Mouse (Mus musculus) kidney, postnatal 0 days (tissue): ENCODE results near the gene Mllt1. TPM values are rescaled to one million over a fixed set of nuclear protein-coding genes. Genes with fewer than 3 reads are reported as not detected.

Source experiments
- ATAC-seq: fragments of 200-750 bp; cut with Nextera tagmentation; replicated peaks from 2 replicates; pipeline ENCODE4 v1.8.0; 2017; ENCODE audit warnings: low read depth, moderate number of reproducible peaks, moderate TSS enrichment, moderate library complexity; ENCODE audit not compliant: low FRiP score
- DNase-seq: peaks from one replicate; pipeline ENCODE4 v3.0.0-alpha.2; 2016; ENCODE audit warnings: low spot score
- H3K27ac ChIP-seq: fragments of 300-500 bp; sonication (generic); 2 replicates; pipeline ENCODE4 v1.5.1; 2014; ENCODE audit warnings: mild to moderate bottlenecking
- H3K27me3 ChIP-seq: fragments of 300-500 bp; sonication (generic); 2 replicates; pipeline ENCODE4 v1.6.1; 2014; ENCODE audit warnings: low read length, mixed read lengths; ENCODE audit not compliant: insufficient read depth
- H3K36me3 ChIP-seq: fragments of 300-500 bp; sonication (generic); 2 replicates; pipeline ENCODE4 v1.6.1; 2014; ENCODE audit warnings: low read length, mixed read lengths; ENCODE audit not compliant: insufficient read depth
- H3K4me1 ChIP-seq: fragments of 300-500 bp; sonication (generic); replicated peaks from 2 replicates; pipeline ENCODE4 v1.6.1; 2014; ENCODE audit warnings: antibody characterized with exemption, low read length, mixed read lengths; ENCODE audit not compliant: insufficient read depth
- H3K4me2 ChIP-seq: fragments of 300-500 bp; sonication (generic); 2 replicates; pipeline ENCODE4 v1.6.1; 2014; ENCODE audit warnings: mild to moderate bottlenecking, low read length, moderate library complexity, mixed read lengths
- H3K4me3 ChIP-seq: fragments of 300-500 bp; sonication (generic); replicated peaks from 2 replicates; pipeline ENCODE4 v1.5.1; 2014; ENCODE audit warnings: low read depth, low read length
- H3K9ac ChIP-seq: fragments of 300-500 bp; sonication (generic); 2 replicates; pipeline ENCODE4 v1.6.1; 2014; ENCODE audit warnings: low read depth, low read length
- H3K9me3 ChIP-seq: fragments of 300-500 bp; sonication (generic); replicated peaks from 2 replicates; pipeline ENCODE4 v1.6.1; 2016; ENCODE audit warnings: low read length, inconsistent platforms, mixed read lengths
- CTCF ChIP-seq: IDR thresholded peaks from 2 replicates; pipeline ENCODE4 v1.5.1; 2016; ENCODE audit warnings: antibody characterized with exemption, low read depth, mild to moderate bottlenecking, moderate library complexity
- WGBS: fragments of 180-500 bp; shearing (Covaris S2); extraction: QIAGEN DNeasy Blood & Tissue Kit; methylation state at CpG from one replicate; pipeline ENCODE4 v1.1.7; 2014; 5-methylcytosine and 5-hydroxymethylcytosine counted together
- polyA plus RNA-seq: library from polyadenylated mRNA; unstranded; fragments of >200 nt; fragmentation: Nextera tagmentation; extraction: Ambion mirVana; gene quantifications from 2 replicates; pipeline ENCODE4 v1.2.1, GENCODE M21; 2015

The Mllt1 gene
- polyA plus RNA-seq, 1 experiment from 2014 or later: 27.4 TPM

- Histone ChIP-seq H3K9me3 (no peaks in the 10 kb centered on the region), H3K27ac (no peak overlapping the region), H3K9ac (no peak overlapping the region), H3K4me2 (no peak overlapping the region), H3K4me3 (no peak overlapping the region), H3K4me1 (no peaks in the 10 kb centered on the region), H3K27me3 (no peaks in the 10 kb centered on the region), H3K36me3 (no peaks in the 10 kb centered on the region)
- ATAC-seq (no peak), DNase-seq (no peak)
- WGBS: 58% methylated on average over 8 of the region's 8 CpGs
- no peak for TF ChIP-seq CTCF
These were observed 58.2 kb downstream of the Mllt1 start for GRCm38 (mm10) chr17:56876981-56877380.

- no peak overlapping the region for H3K9ac ChIP-seq
- no peaks in the 10 kb centered on the region for H3K9me3 ChIP-seq
- H3K4me3 ChIP-seq: no peak overlapping the region
- no peak for TF ChIP-seq CTCF
- no peaks in the 10 kb centered on the region for H3K4me1 ChIP-seq
- DNase-seq (no peak), ATAC-seq (no peak)
- no peaks in the 10 kb centered on the region for H3K27me3 ChIP-seq
- H3K36me3 ChIP-seq: no peaks in the 10 kb centered on the region
- H3K27ac ChIP-seq: no peak overlapping the region
- H3K4me2 ChIP-seq: no peak overlapping the region
- WGBS: 93% methylated on average over 3 of the region's 3 CpGs
These were observed 58.8 kb downstream of the Mllt1 start for GRCm38 (mm10) chr17:56876465-56876864.

- ATAC-seq (no peak), DNase-seq (no peak)
- WGBS: 66% methylated on average over 12 of the region's 12 CpGs
- Histone ChIP-seq H3K9me3 (no peaks in the 10 kb centered on the region), H3K36me3 (no peaks in the 10 kb centered on the region), H3K4me1 (no peaks in the 10 kb centered on the region), H3K27me3 (no peaks in the 10 kb centered on the region), H3K4me2 (no peak within 1 kb of the TSS), H3K27ac (no peak within 1 kb of the TSS), H3K4me3 (no peak within 1 kb of the TSS), H3K9ac (no peak within 1 kb of the TSS)
- no peak for TF ChIP-seq CTCF
These were observed 60.1 kb downstream of the Mllt1 start, which contains the start of gene 1700061G19Rik for GRCm38 (mm10) chr17:56874936-56875651. Gene 1700061G19Rik, plus strand, starts transcription at chr17:56875477.

GRCm38 (mm10) chr17:56874237-56874636 lies 61.0 kb downstream of the Mllt1 start, which contains the start of gene Acsbg2:
Gene Acsbg2, minus strand, starts transcription at chr17:56874447.
- Histone ChIP-seq H3K27me3 (no peaks in the 10 kb centered on the region), H3K4me3 (no peak within 1 kb of the TSS), H3K9ac (no peak within 1 kb of the TSS), H3K27ac (no peak within 1 kb of the TSS), H3K4me1 (no peaks in the 10 kb centered on the region), H3K9me3 (no peaks in the 10 kb centered on the region), H3K36me3 (no peaks in the 10 kb centered on the region), H3K4me2 (no peak within 1 kb of the TSS)
- WGBS: 92% methylated on average over 2 of the region's 2 CpGs
- no peak for ATAC-seq
- TF ChIP-seq CTCF: no peak
- no peak for DNase-seq

- Histone ChIP-seq H3K9ac (no peak overlapping the region), H3K27ac (no peak overlapping the region), H3K4me1 (no peaks in the 10 kb centered on the region), H3K36me3 (no peaks in the 10 kb centered on the region), H3K4me3 (no peak overlapping the region), H3K9me3 (no peaks in the 10 kb centered on the region), H3K4me2 (no peak overlapping the region), H3K27me3 (no peaks in the 10 kb centered on the region)
- DNase-seq (no peak), ATAC-seq (no peak)
- no peak for TF ChIP-seq CTCF
- WGBS: 70% methylated on average over 7 of the region's 7 CpGs
These were observed 62.7 kb downstream of the Mllt1 start for GRCm38 (mm10) chr17:56872512-56872911.

- Histone ChIP-seq H3K4me1 (no peaks in the 10 kb centered on the region), H3K27me3 (no peaks in the 10 kb centered on the region), H3K4me2 (no peak overlapping the region), H3K9ac (no peak overlapping the region), H3K9me3 (no peaks in the 10 kb centered on the region), H3K27ac (no peak overlapping the region), H3K36me3 (no peaks in the 10 kb centered on the region), H3K4me3 (no peak overlapping the region)
- DNase-seq (no peak), ATAC-seq (no peak)
- 53% methylated on average over 8 of the region's 8 CpGs for WGBS
- no peak for TF ChIP-seq CTCF
These were observed 63.4 kb downstream of the Mllt1 start for GRCm38 (mm10) chr17:56871767-56872166.
